Mouse (Mus musculus) adrenal gland, postnatal 14 days (tissue): ENCODE results near the gene Pold4. TPM values are rescaled to one million over a fixed set of nuclear protein-coding genes. Genes with fewer than 3 reads are reported as not detected.
A peak's percentile ranks its signal among the peaks of the same experiment; 100 is the strongest.

Experiments
- DNase-seq: peaks from one replicate; pipeline ENCODE4 v3.0.0; 2021; ENCODE audit warnings: mixed read lengths
- long read RNA-seq, 2 experiments: library from polyadenylated mRNA; stranded (forward); transcript quantifications; one replicate each; pipeline ENCODE4 v2.0.0; 2021
- total RNA-seq: library from RNA; stranded (reverse); gene quantifications from 2 replicates; pipeline ENCODE4 v1.2.3, GENCODE M21; 2021

Gene Pold4
- total RNA-seq = 43.3 and 57.9 TPM in 2 replicates
- long read RNA-seq, experiment 1, transcript Pold4-201 (4 exons, 913 nt) = major isoform, 26 of 33 reads
- long read RNA-seq, experiment 1, partial matches to known transcripts = 2 of 33 reads
- long read RNA-seq, experiment 1, other reads (novel, unspliced or antisense) = 3 of 33 reads
- long read RNA-seq, experiment 2, transcript Pold4-201 (4 exons, 913 nt) = major isoform, 18 of 25 reads
- long read RNA-seq, experiment 2, partial matches to known transcripts = 2 of 25 reads
- long read RNA-seq, experiment 2, other reads (novel, unspliced or antisense) = 3 of 25 reads

GRCm38 (mm10) chr19:4231253-4232185, at the start of gene Pold4:
Pold4 (plus strand) TSS chr19:4231899.
- DNase-seq = peak; percentile 98

DNA sequence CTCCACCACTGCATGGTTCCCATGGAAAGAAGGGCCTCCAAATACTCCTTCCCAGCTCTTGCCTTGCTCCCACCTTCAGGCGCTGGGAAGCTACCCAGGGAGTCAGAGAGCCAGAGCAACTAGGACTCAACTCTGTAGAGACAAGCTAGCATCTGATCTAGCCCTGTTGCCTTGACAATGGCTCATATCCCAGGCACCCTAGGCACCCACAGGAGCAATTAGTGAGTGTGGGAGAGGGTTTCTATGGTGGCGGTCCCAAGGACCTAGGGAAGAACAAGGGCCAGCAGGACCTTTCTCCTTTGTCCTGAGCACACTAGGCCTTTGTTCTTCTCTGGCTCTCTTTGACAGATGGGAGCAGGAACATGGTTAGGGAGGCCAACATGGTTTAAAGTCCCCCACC, 48.0 kb upstream of the Pold4 start:
- DNase-seq = no peak

DNA sequence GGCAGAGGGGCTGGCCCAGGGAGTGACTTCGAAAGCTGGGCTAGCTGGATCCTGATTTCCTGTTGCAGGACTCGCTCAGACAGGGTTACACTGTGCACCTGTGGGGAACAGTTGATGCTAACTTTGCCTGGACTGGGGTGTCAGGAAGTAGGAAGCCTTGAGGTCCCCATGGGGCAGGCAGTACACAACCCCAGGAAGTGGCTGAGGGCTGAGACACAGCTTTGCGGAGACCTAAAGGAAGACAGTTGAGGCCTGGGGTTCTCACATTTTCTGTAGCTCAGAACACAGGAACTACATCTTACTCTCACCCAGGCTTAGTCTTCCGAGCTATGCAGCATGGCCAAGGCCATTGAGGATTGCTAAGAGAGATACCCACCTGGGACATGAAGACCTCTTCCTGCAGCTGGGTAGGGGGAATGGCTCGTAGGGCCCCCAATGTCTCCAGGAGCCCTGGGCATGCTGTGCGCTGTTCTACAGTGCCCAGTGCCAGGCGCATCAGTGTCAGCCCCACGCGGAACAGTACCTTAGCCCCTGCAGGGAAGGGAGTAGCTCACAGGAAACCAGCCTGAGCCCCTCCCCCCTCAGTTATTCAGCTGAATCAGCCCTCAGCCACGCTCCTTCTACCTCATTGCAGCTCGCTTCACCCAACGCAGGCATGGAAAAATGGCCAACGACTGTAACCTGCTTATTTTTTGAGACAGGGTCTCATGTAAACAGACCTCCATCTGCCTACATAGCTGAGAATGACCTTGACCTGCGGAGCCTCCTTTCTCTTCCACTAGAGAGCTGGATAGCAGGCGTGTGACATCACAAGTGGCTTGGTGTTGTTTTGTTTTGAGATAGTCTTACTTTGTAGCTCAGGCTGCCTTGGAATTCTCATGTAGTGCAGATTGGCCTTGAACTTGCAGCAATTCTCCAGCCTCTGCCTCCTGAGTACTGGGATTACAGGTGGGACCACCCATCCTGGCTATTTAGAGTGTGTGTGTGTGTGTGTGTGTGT, 46.4 kb upstream of the Pold4 start:
- DNase-seq = peak; percentile 60

- no peak for DNase-seq
Observed at GRCm38 (mm10) chr19:4187303-4187702, 44.4 kb upstream of the Pold4 start.

- DNase-seq = no peak
Observed at GRCm38 (mm10) chr19:4189051-4189620, 42.6 kb upstream of the Pold4 start.

DNA sequence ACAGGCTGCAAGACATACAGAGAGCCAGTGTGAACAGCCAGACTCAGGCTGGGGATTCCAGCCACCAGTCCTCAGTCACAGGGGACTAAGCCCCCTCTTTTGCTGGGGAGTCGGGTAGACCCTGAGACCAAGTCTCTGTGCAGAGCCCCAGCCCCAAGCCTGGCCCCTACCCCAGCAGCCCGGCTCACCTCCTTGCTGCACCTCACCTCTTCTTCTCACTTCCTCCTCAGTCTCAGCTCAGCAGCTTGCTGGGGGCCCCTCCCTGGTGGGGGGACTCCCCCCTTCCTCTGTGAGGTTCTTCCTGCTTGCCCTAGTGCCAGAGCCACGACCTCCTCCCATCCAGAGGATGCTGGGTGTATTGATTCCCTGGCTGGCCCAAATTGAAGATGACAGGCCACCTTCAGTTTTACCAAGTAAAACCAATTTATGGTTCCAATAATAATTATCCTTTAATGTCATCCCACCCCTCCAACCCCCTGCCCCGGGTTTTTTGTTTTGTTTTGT, 40.8 kb upstream of the Pold4 start, which contains the start of gene Tbc1d10c:
Tbc1d10c (minus strand) TSS at position 454 of the 504 bp plus-strand sequence.
- DNase-seq = peak; percentile 63

- DNase-seq = peak; percentile 99
Observed at GRCm38 (mm10) chr19:4191528-4192250, 40.0 kb upstream of the Pold4 start, which contains the start of gene Ppp1ca. Ppp1ca (plus strand) TSS chr19:4192065.

- no peak for DNase-seq
Observed at GRCm38 (mm10) chr19:4192251-4192985, 39.3 kb upstream of the Pold4 start.

- DNase-seq = no peak
Observed at GRCm38 (mm10) chr19:4193129-4193528, 38.6 kb upstream of the Pold4 start.

DNA sequence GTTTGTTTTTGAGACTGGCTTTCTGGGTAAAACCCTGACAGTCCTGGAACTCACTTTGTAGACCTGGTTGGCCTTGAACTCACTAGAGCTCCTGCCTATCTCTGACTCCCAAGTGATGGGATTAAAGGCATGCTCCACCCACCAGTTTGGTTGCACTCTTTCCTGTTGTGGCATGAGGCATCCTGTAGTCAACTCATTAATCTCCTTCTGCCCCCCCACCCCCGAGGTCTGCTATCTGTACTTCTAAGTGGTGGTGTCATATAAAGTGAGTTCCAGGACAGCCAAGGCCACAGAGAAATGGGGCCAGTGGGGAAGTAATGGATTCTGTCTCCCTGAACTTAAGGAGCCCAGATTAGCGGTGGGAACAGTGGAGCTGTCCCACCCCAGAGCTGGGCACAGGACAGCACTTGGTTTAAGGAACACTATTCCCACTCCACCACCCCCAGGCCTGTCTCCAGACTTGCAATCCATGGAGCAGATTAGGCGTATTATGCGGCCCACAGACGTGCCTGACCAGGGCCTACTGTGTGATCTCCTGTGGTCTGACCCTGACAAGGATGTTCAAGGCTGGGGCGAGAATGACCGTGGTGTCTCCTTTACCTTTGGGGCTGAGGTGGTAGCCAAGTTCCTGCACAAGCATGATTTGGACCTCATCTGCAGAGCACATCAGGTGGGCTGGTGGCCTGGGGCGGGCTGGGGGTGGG, 37.5 kb upstream of the Pold4 start:
- DNase-seq = peak; percentile 68

- peak; percentile 59 for DNase-seq
Observed at GRCm38 (mm10) chr19:4194776-4195650, 36.7 kb upstream of the Pold4 start.

DNA sequence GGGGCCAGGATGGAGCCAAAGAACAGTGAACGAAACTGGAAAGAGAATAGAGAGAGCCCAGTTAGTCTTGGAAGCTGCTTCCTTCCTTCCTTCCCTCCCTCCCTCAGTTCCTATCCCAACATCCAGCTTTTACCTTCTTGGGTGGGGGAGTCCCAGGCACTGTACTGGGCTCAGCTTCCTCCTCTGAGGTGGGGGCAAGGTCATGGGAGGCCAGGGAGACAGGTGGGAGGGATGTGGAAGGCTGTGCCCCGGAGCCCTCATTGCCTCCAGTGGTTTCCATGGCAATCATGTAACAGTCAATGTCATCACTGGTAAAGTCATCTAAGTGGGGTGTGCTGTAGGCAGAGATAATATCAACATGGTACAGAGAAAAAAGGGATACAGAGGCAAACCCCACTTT, 35.7 kb upstream of the Pold4 start:
- DNase-seq = no peak

DNA sequence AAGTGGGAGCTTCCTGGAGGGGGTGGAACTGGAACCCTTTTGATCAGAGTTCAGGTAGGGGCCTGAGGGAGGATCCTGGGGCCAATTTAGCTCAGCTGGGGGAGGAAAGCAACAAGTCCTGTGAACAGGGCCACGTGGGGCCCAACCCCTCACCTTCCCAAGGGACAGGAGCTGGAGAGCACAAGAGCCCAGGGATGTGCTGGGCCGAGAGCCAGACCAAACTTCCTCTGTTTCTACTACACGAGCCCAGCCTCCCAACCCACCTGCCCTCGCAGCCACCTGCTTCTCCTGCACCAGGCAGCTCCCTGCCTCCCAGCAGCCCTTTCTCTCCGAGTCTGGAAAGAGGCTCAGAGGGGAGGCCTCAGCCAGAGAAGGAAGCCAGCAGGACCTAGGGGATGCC, 35.2 kb upstream of the Pold4 start:
- DNase-seq = peak; percentile 57

- DNase-seq = no peak
Observed at GRCm38 (mm10) chr19:4197180-4197579, 34.5 kb upstream of the Pold4 start.

- peak; percentile 98 for DNase-seq
Observed at GRCm38 (mm10) chr19:4201291-4201909, 30.3 kb upstream of the Pold4 start, which contains the start of gene Rad9a. Rad9a (minus strand) TSS chr19:4201662.

- DNase-seq = no peak
Observed at GRCm38 (mm10) chr19:4202149-4202548, 29.6 kb upstream of the Pold4 start.

GRCm38 (mm10) chr19:4203148-4203547, 28.6 kb upstream of the Pold4 start:
- no peak for DNase-seq
